Mouse (Mus musculus) lung, embryonic 15.5 days (tissue): ENCODE results near the gene Dnah10. TPM values are rescaled to one million over a fixed set of nuclear protein-coding genes. Genes with fewer than 3 reads are reported as not detected.

Source experiments
- ATAC-seq: fragments of 200-750 bp; cut with Nextera tagmentation; 2 replicates; pipeline ENCODE4 v1.8.0; 2017; ENCODE audit warnings: moderate number of reproducible peaks, borderline replicate concordance; ENCODE audit not compliant: low FRiP score, low TSS enrichment; ENCODE audit errors: extremely low read depth
- H3K27ac ChIP-seq: fragments of 300-500 bp; sonication (generic); 2 replicates; pipeline ENCODE4 v1.5.1; 2015; ENCODE audit warnings: moderate library complexity, mild to moderate bottlenecking, inconsistent platforms
- H3K27me3 ChIP-seq: fragments of 300-500 bp; sonication (generic); 2 replicates; pipeline ENCODE4 v1.6.1; 2015; ENCODE audit warnings: inconsistent platforms
- H3K36me3 ChIP-seq: fragments of 300-500 bp; sonication (generic); 2 replicates; pipeline ENCODE4 v1.6.1; 2015; ENCODE audit warnings: inconsistent platforms
- H3K4me1 ChIP-seq: fragments of 300-500 bp; sonication (generic); 2 replicates; pipeline ENCODE4 v1.6.1; 2015; ENCODE audit warnings: inconsistent platforms
- H3K4me2 ChIP-seq: fragments of 300-500 bp; sonication (generic); 2 replicates; pipeline ENCODE4 v1.6.1; 2015; ENCODE audit warnings: inconsistent platforms, mild to moderate bottlenecking, moderate library complexity
- H3K4me3 ChIP-seq: fragments of 300-500 bp; sonication (generic); 2 replicates; pipeline ENCODE4 v1.5.1; 2015; ENCODE audit warnings: mild to moderate bottlenecking, inconsistent platforms
- H3K9ac ChIP-seq: fragments of 300-500 bp; sonication (generic); 2 replicates; pipeline ENCODE4 v1.6.1; 2015; ENCODE audit warnings: inconsistent platforms
- H3K9me3 ChIP-seq: fragments of 300-500 bp; sonication (generic); 2 replicates; pipeline ENCODE4 v1.6.1; 2016; ENCODE audit warnings: inconsistent platforms
- WGBS: fragments of 180-500 bp; shearing (Covaris S2); methylation state at CpG from one replicate; pipeline ENCODE4 v1.1.7; 2015; 5-methylcytosine and 5-hydroxymethylcytosine counted together
- polyA plus RNA-seq: library from polyadenylated mRNA; unstranded; fragments of >200 nt; fragmentation: Nextera tagmentation; extraction: Ambion mirVana; gene quantifications from 2 replicates; pipeline ENCODE4 v1.2.1, GENCODE M21; 2015

Gene Dnah10
- 0.26 and 0.41 TPM in 2 replicates for polyA plus RNA-seq

- WGBS, result 7% methylated on average over 29 of the region's 29 CpGs
- H3K36me3 ChIP-seq, result peaks cover 37% of the 10 kb centered on the region
- 0 out of 2 replicates have a peak, but pooled peaks cover 5% of the 10 kb centered on the region for H3K4me1 ChIP-seq
- H3K4me3 ChIP-seq, result no peak within 1 kb of the TSS
- no peak for ATAC-seq
- H3K9me3 ChIP-seq, result no peaks in the 10 kb centered on the region
- H3K9ac ChIP-seq, result no peak within 1 kb of the TSS
- 0 out of 2 replicates have a peak within 1 kb of the TSS, but pooled peaks have one; percentile 1 for H3K4me2 ChIP-seq
- no peaks in the 10 kb centered on the region for H3K27me3 ChIP-seq
- H3K27ac ChIP-seq, result no peak within 1 kb of the TSS
Measured at GRCm38 (mm10) chr5:124724997-124725396, at the start of gene Dnah10. TSS of gene Dnah10 (plus strand) at chr5:124725085.

- no peak for ATAC-seq
- Histone ChIP-seq H3K36me3 (peaks cover 63% of the 10 kb centered on the region), H3K9ac (no peak overlapping the region), H3K4me1 (no peaks in the 10 kb centered on the region), H3K27ac (no peak overlapping the region), H3K9me3 (no peaks in the 10 kb centered on the region), H3K27me3 (no peaks in the 10 kb centered on the region), H3K4me3 (no peak overlapping the region), H3K4me2 (no peak overlapping the region)
- WGBS, result 89% methylated on average over 5 of the region's 5 CpGs
Measured at GRCm38 (mm10) chr5:124713741-124714140, 11.1 kb upstream of the Dnah10 start.

- no peak overlapping the region for H3K9ac ChIP-seq
- H3K9me3 ChIP-seq, result no peaks in the 10 kb centered on the region
- no peak overlapping the region for H3K4me2 ChIP-seq
- 0 out of 2 replicates have a peak overlapping the region, but pooled peaks have one; percentile 29 for H3K27ac ChIP-seq
- WGBS, result 80% methylated on average over 8 of the region's 8 CpGs
- H3K27me3 ChIP-seq, result no peaks in the 10 kb centered on the region
- ATAC-seq, result no peak
- no peak overlapping the region for H3K4me3 ChIP-seq
- H3K4me1 ChIP-seq, result no peaks in the 10 kb centered on the region
- H3K36me3 ChIP-seq, result peaks cover 77% of the 10 kb centered on the region
Measured at GRCm38 (mm10) chr5:124715135-124715534, 9.8 kb upstream of the Dnah10 start.

DNA sequence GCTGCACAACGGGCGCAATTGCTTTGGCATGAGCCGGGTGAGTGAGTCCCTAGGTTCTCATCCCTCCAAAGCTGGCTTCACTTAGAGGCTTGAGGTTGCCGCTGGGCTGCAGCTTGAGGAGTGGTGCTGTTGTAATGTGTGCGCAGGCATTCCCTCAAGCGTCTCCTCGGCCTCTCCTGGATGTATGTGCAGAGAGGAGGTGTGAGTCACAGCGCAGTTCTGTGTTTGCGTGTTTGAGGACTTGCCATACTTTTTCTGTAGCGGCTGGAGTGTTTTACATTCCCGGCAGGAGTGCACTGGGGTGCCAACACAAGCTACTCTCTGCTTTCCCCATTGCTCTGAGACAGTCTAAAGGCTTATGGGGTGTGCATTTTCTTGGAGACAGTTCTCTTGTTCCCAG lies 6.9 kb upstream of the Dnah10 start:
- Histone ChIP-seq H3K4me2 (no peak overlapping the region), H3K9ac (no peak overlapping the region), H3K27me3 (no peaks in the 10 kb centered on the region), H3K4me1 (no peaks in the 10 kb centered on the region), H3K27ac (no peak overlapping the region), H3K9me3 (no peaks in the 10 kb centered on the region), H3K36me3 (peaks cover 85% of the 10 kb centered on the region), H3K4me3 (no peak overlapping the region)
- no peak for ATAC-seq
- WGBS, result 92% methylated on average over 11 of the region's 11 CpGs

GRCm38 (mm10) chr5:124718396-124718795 lies 6.5 kb upstream of the Dnah10 start:
- Histone ChIP-seq H3K27ac (no peak overlapping the region), H3K36me3 (peaks cover 81% of the 10 kb centered on the region), H3K4me2 (no peak overlapping the region), H3K27me3 (no peaks in the 10 kb centered on the region), H3K4me1 (no peaks in the 10 kb centered on the region), H3K9me3 (no peaks in the 10 kb centered on the region), H3K4me3 (no peak overlapping the region), H3K9ac (no peak overlapping the region)
- 88% methylated on average over 7 of the region's 7 CpGs for WGBS
- ATAC-seq, result no peak

- no peak for ATAC-seq
- H3K9me3 ChIP-seq, result no peaks in the 10 kb centered on the region
- peaks cover 55% of the 10 kb centered on the region for H3K36me3 ChIP-seq
- WGBS, result 92% methylated on average over 6 of the region's 6 CpGs
- no peak overlapping the region for H3K27ac ChIP-seq
- no peak overlapping the region for H3K9ac ChIP-seq
- no peaks in the 10 kb centered on the region for H3K4me1 ChIP-seq
- H3K27me3 ChIP-seq, result no peaks in the 10 kb centered on the region
- no peak overlapping the region for H3K4me3 ChIP-seq
- H3K4me2 ChIP-seq, result no peak overlapping the region
Measured at GRCm38 (mm10) chr5:124723125-124723524, 1.8 kb upstream of the Dnah10 start.

DNA sequence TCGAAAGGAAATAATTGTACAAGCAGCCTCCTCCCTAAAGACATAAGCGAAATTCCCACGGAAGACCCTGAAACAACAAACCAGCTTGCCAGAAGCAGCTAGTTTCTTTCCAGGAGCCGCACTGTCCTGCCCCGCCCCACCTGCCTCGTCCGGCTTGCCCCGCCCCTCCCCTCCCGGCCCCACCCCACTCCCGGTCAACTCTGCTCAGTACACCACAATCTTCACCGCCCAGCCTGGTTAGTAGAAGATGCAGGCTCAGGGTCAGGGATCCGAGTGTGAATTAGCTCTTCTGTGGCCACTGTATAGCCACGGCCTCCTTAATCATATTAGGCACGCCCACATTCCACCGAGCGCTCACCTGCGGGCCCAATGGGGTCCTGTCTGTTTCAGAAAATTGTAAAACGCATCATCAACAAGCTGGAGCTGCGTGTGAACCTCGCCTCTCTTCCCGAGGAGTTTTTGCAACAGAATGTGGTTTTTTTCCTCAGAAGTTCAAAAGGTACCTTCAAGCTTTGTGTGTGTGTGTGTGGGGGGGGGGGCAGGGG lies 4.8 kb downstream of the Dnah10 start:
- Histone ChIP-seq H3K27ac (no peak overlapping the region), H3K9me3 (no peaks in the 10 kb centered on the region), H3K4me1 (0 out of 2 replicates have a peak, but pooled peaks cover 5% of the 10 kb centered on the region), H3K36me3 (no peaks in the 10 kb centered on the region), H3K9ac (no peak overlapping the region), H3K27me3 (no peaks in the 10 kb centered on the region), H3K4me3 (peak overlapping the region; percentile 25), H3K4me2 (peak overlapping the region; percentile 57)
- ATAC-seq, result no peak
- 8% methylated on average over 21 of the region's 21 CpGs for WGBS

- no peak for ATAC-seq
- Histone ChIP-seq H3K4me1 (0 out of 2 replicates have a peak, but pooled peaks cover 5% of the 10 kb centered on the region), H3K9me3 (no peaks in the 10 kb centered on the region), H3K4me3 (no peak overlapping the region), H3K36me3 (no peaks in the 10 kb centered on the region), H3K9ac (no peak overlapping the region), H3K27ac (no peak overlapping the region), H3K27me3 (no peaks in the 10 kb centered on the region), H3K4me2 (no peak overlapping the region)
- 85% methylated on average over 12 of the region's 12 CpGs for WGBS
Measured at GRCm38 (mm10) chr5:124733961-124734360, 9.1 kb downstream of the Dnah10 start.

DNA sequence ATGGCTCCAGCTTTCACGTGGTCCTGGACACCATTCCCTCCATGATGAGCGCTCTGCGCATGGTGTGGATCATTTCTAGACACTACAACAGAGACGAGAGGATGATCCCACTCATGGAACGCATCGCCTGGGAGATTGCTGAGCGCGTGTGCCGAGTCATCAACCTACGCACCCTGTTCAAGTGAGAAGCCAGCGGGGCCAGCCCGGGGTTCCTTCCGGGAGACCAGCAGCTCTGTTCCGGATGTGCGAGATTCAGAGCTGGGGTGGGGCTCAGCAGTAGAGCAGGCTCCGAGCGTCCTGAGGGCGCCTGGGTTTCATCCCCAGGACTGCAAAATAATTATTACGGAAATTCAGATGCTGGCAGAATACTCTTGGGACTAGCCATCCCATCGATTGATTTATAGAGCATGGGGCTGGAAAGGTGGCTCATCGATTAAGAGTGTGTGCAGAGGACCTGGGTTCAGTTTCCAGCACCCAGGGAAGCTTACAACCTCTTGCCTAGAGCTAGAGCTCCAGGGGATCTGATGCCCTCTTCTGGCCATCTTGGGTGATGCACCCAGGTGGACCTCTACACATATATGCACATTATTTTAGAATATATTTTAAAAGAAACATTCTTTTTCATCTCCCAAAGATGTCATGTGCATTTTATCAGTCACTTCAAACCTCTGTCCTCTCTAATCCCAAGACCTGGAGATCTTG lies 17.2 kb downstream of the Dnah10 start:
- Histone ChIP-seq H3K4me3 (no peak overlapping the region), H3K36me3 (no peaks in the 10 kb centered on the region), H3K27ac (no peak overlapping the region), H3K4me1 (no peaks in the 10 kb centered on the region), H3K9ac (no peak overlapping the region), H3K9me3 (no peaks in the 10 kb centered on the region), H3K4me2 (no peak overlapping the region), H3K27me3 (no peaks in the 10 kb centered on the region)
- WGBS, result 94% methylated on average over 21 of the region's 21 CpGs
- ATAC-seq, result no peak

- Histone ChIP-seq H3K27ac (no peak overlapping the region), H3K4me2 (no peak overlapping the region), H3K4me1 (no peaks in the 10 kb centered on the region), H3K9ac (no peak overlapping the region), H3K9me3 (no peaks in the 10 kb centered on the region), H3K4me3 (no peak overlapping the region), H3K36me3 (no peaks in the 10 kb centered on the region), H3K27me3 (no peaks in the 10 kb centered on the region)
- no peak for ATAC-seq
- 82% methylated on average over 3 of the region's 3 CpGs for WGBS
Measured at GRCm38 (mm10) chr5:124743841-124744240, 19.0 kb downstream of the Dnah10 start.

DNA sequence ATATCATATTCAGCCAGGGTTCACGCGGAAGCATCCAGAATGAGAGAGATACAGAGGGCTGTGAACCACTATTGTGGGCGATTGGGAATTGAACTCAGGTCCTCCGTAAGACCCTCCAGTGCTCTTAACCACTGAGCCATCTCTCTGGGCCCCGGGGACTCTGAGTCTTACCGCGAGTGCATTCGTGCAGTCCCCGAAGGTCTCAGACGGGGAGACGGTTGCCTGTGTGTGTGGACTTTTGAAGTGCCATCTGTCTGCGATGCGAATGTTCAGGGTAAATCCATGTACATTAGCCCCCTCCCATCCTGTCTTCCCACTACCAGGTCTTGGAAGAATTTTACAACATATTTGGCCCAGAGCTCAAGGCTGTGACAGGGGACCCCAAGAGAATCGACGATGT lies 21.3 kb downstream of the Dnah10 start:
- H3K36me3 ChIP-seq, result no peaks in the 10 kb centered on the region
- no peak overlapping the region for H3K4me2 ChIP-seq
- H3K9me3 ChIP-seq, result no peaks in the 10 kb centered on the region
- no peak overlapping the region for H3K4me3 ChIP-seq
- no peak overlapping the region for H3K9ac ChIP-seq
- no peaks in the 10 kb centered on the region for H3K4me1 ChIP-seq
- ATAC-seq, result no peak
- WGBS, result 89% methylated on average over 15 of the region's 15 CpGs
- H3K27ac ChIP-seq, result no peak overlapping the region
- no peaks in the 10 kb centered on the region for H3K27me3 ChIP-seq

- Histone ChIP-seq H3K9ac (no peak overlapping the region), H3K4me3 (no peak overlapping the region)
- 80% methylated on average over 18 of the region's 18 CpGs for WGBS
Measured at GRCm38 (mm10) chr5:124748296-124748695, 23.4 kb downstream of the Dnah10 start.

More at GRCm38 (mm10) chr5:124748296-124748695, 23.4 kb downstream of the Dnah10 start:
- Histone ChIP-seq H3K27ac (no peak overlapping the region), H3K36me3 (no peaks in the 10 kb centered on the region), H3K4me1 (no peaks in the 10 kb centered on the region), H3K9me3 (no peaks in the 10 kb centered on the region), H3K27me3 (no peaks in the 10 kb centered on the region), H3K4me2 (no peak overlapping the region)
- no peak for ATAC-seq
